Mouse (Mus musculus): ENCODE results near the gene Mycn. TPM values are rescaled to one million over a fixed set of nuclear protein-coding genes. Genes with fewer than 3 reads are reported as not detected.

The Mycn gene
- polyA plus RNA-seq, 1 experiment from 2014 or later, result 4.9 TPM

- WGBS (ENCODE audit: insufficient replicate concordance), result 41% methylated on average over 2 of the region's 2 CpGs
- H3K4me1 ChIP-seq (replicated peaks), result no peaks in the 10 kb centered on the region
- H3K27ac ChIP-seq (replicated peaks), result no peak overlapping the region
- ATAC-seq (ENCODE audit: insufficient read depth), result no peak
- H3K27me3 ChIP-seq, result no peaks in the 10 kb centered on the region
- H3K36me3 ChIP-seq (replicated peaks), result no peaks in the 10 kb centered on the region
- H3K9ac ChIP-seq, result no peak overlapping the region
- no peaks in the 10 kb centered on the region for H3K9me3 ChIP-seq (replicated peaks)
- H3K4me2 ChIP-seq, result no peak overlapping the region
- no peak overlapping the region for H3K4me3 ChIP-seq (replicated peaks)
Measured at GRCm38 (mm10) chr12:12898356-12899126, 43.2 kb downstream of the Mycn start.

- 47% methylated on average over 8 of the region's 8 CpGs for WGBS (ENCODE audit: insufficient replicate concordance)
- Histone ChIP-seq H3K27me3 (no peaks in the 10 kb centered on the region), H3K4me2 (no peak overlapping the region), H3K4me3 (replicated peaks) (no peak overlapping the region), H3K27ac (replicated peaks) (no peak overlapping the region), H3K9me3 (replicated peaks) (no peaks in the 10 kb centered on the region), H3K9ac (no peak overlapping the region), H3K36me3 (replicated peaks) (no peaks in the 10 kb centered on the region), H3K4me1 (replicated peaks) (no peaks in the 10 kb centered on the region)
- ATAC-seq (ENCODE audit: insufficient read depth), result no peak
Measured at GRCm38 (mm10) chr12:12893986-12894385, 47.7 kb downstream of the Mycn start.

GRCm38 (mm10) chr12:12886191-12886889 is 55.4 kb downstream of the Mycn start:
- ATAC-seq (ENCODE audit: insufficient read depth), result no peak
- Histone ChIP-seq H3K4me3 (replicated peaks) (no peak overlapping the region), H3K9ac (no peak overlapping the region), H3K4me2 (no peak overlapping the region), H3K36me3 (replicated peaks) (no peaks in the 10 kb centered on the region), H3K27ac (replicated peaks) (no peak overlapping the region), H3K27me3 (no peaks in the 10 kb centered on the region), H3K9me3 (replicated peaks) (no peaks in the 10 kb centered on the region), H3K4me1 (replicated peaks) (no peaks in the 10 kb centered on the region)
- WGBS (ENCODE audit: insufficient replicate concordance), result 65% methylated on average over 15 of the region's 15 CpGs

Measured in liver, embryonic 15.5 days (tissue).